Mouse (Mus musculus) brain, embryonic 14.5 days (tissue): ENCODE measurements around the gene Efna1.

Experiments used
- CTCF ChIP-seq: fragments of 200-500 bp; IDR thresholded peaks from 2 replicates; pipeline ENCODE4 v1.5.1; 2012; ENCODE audit warnings: inconsistent platforms, mild to moderate bottlenecking, moderate library complexity, borderline replicate concordance; ENCODE audit not compliant: insufficient read depth, insufficient read length; ENCODE audit errors: extremely low read depth
- POLR2A ChIP-seq: fragments of 200-500 bp; IDR thresholded peaks from 2 replicates; pipeline ENCODE4 v1.6.1; 2012; ENCODE audit warnings: mild to moderate bottlenecking, inconsistent platforms, borderline replicate concordance; ENCODE audit not compliant: poor library complexity, insufficient read depth, insufficient read length, severe bottlenecking; ENCODE audit errors: extremely low read depth

- no peak for TF ChIP-seq CTCF
- no peak for TF ChIP-seq POLR2A
Measured at GRCm38 (mm10) chr3:89231772-89232275, 49.1 kb downstream of the Efna1 start.
